Mouse (Mus musculus) hindbrain, embryonic 12.5 days (tissue): ENCODE results near the gene Gm10130. TPM values are rescaled to one million over a fixed set of nuclear protein-coding genes. Genes with fewer than 3 reads are reported as not detected.
"Not testable (repeated sequence)": the region's sequence is repeated elsewhere in the genome, so short reads cannot be mapped to it uniquely, and the experiment has no call there.

Source experiments
- ATAC-seq: fragments of 200-750 bp; cut with Nextera tagmentation; 2 replicates; pipeline ENCODE4 v1.8.0; 2017; ENCODE audit warnings: moderate TSS enrichment; ENCODE audit not compliant: low FRiP score
- H3K27ac ChIP-seq: fragments of 300-500 bp; sonication (generic); 2 replicates; pipeline ENCODE4 v1.5.1; 2016; ENCODE audit warnings: mild to moderate bottlenecking
- H3K27me3 ChIP-seq: fragments of 300-500 bp; sonication (generic); 2 replicates; pipeline ENCODE4 v1.6.1; 2016; ENCODE audit warnings: mild to moderate bottlenecking
- H3K36me3 ChIP-seq: fragments of 300-500 bp; sonication (generic); 2 replicates; pipeline ENCODE4 v1.6.1; 2016; ENCODE audit warnings: mild to moderate bottlenecking
- H3K4me1 ChIP-seq: fragments of 300-500 bp; sonication (generic); 2 replicates; pipeline ENCODE4 v1.6.1; 2016
- H3K4me2 ChIP-seq: fragments of 300-500 bp; sonication (generic); replicated peaks from 2 replicates; pipeline ENCODE4 v1.6.1; 2016; ENCODE audit warnings: mild to moderate bottlenecking
- H3K4me3 ChIP-seq: fragments of 300-500 bp; sonication (generic); 2 replicates; pipeline ENCODE4 v1.5.1; 2016; ENCODE audit warnings: mild to moderate bottlenecking
- H3K9ac ChIP-seq: fragments of 300-500 bp; sonication (generic); 2 replicates; pipeline ENCODE4 v1.6.1; 2016; ENCODE audit warnings: mild to moderate bottlenecking, moderate library complexity
- H3K9me3 ChIP-seq: fragments of 300-500 bp; sonication (generic); replicated peaks from 2 replicates; pipeline ENCODE4 v1.6.1; 2016; ENCODE audit warnings: mild to moderate bottlenecking
- WGBS: fragments of 180-500 bp; shearing (Covaris S2); methylation state at CpG from one replicate; pipeline ENCODE4 v1.1.7; 2016; 5-methylcytosine and 5-hydroxymethylcytosine counted together
- polyA plus RNA-seq: library from polyadenylated mRNA; unstranded; fragments of >200 nt; fragmentation: Nextera tagmentation; extraction: Ambion mirVana; gene quantifications from 2 replicates; pipeline ENCODE4 v1.2.1, GENCODE M21; 2016

Gene Gm10130
- polyA plus RNA-seq, 1 experiment from 2014 or later: 1.3 TPM

DNA sequence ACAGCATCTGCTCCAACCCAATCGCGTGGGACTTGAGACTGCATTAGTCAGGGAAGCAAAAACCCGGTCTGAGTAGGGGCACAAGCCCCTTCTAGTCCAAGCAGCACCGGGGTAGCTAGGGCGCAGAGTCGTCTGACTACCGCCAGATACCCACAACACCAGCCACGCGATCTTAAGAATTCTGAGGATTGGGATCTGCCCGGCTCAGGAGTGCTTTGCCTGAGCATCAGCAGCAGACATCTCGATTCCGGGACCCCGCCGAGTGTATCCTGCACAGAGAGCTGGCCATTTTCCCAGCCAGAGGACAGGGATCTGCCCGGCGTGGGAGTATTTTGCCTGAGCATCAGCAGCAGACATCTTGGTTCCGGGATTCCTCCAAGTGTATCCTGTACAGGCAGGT, 88.6 kb downstream of the Gm10130 start:
- H3K27me3 ChIP-seq, H3K9ac ChIP-seq, ATAC-seq, H3K4me1 ChIP-seq, H3K4me2 ChIP-seq, H3K27ac ChIP-seq, H3K4me3 ChIP-seq: not testable (repeated sequence)
- Histone ChIP-seq H3K36me3 (peaks cover 20% of the 10 kb centered on the region), H3K9me3 (peaks cover 16% of the 10 kb centered on the region)
- WGBS: 85% methylated on average over 17 of the region's 17 CpGs

Other genes starting within 250 kb of the Gm10130 start
- 6.8 and 7.3 TPM in 2 replicates for gene Zfp120, start 187.0 kb upstream of the Gm10130 start, polyA plus RNA-seq
- gene Gm10770, start 144.0 kb upstream of the Gm10130 start, polyA plus RNA-seq: not detected in 2 replicates
- gene Gm14139, start 141.9 kb upstream of the Gm10130 start, polyA plus RNA-seq: not detected in 2 replicates
- 10.7 and 12.1 TPM in 2 replicates for gene Zfp937, start 105.6 kb upstream of the Gm10130 start, polyA plus RNA-seq
- 4.4 and 4.5 TPM in 2 replicates for gene Gm21994, start 68.1 kb upstream of the Gm10130 start, polyA plus RNA-seq
- gene Gm14124, start 66.2 kb upstream of the Gm10130 start, polyA plus RNA-seq: not detected in 2 replicates
- gene 3300002I08Rik, start 39.1 kb downstream of the Gm10130 start, polyA plus RNA-seq: 13.0 and 14.1 TPM in 2 replicates
- 7.8 and 8.6 TPM in 2 replicates for gene Zfp442, start 127.8 kb downstream of the Gm10130 start, polyA plus RNA-seq
- gene Zfp345, start 161.4 kb downstream of the Gm10130 start, polyA plus RNA-seq: 0.08 and 0.21 TPM in 2 replicates
- gene Cst7, start 246.7 kb downstream of the Gm10130 start, polyA plus RNA-seq: 0.30 and 0.40 TPM in 2 replicates